Mouse (Mus musculus) adrenal gland, postnatal 25 days (tissue): ENCODE measurements around the gene Apol8. TPM values are rescaled to one million over a fixed set of nuclear protein-coding genes. Genes with fewer than 3 reads are reported as not detected.
"Not testable (repeated sequence)": the region's sequence is repeated elsewhere in the genome, so short reads cannot be mapped to it uniquely, and the experiment has no call there.

Experiments
- DNase-seq: peaks from one replicate; pipeline ENCODE4 v3.0.0; 2021; ENCODE audit warnings: mixed read lengths
- total RNA-seq: library from RNA; stranded (reverse); gene quantifications from 2 replicates; pipeline ENCODE4 v1.2.3, GENCODE M21; 2021

Apol8 gene
- total RNA-seq, 1 experiment from 2014 or later, result not detected

GRCm38 (mm10) chr15:77750461-77750860, 6.3 kb downstream of the Apol8 start:
- DNase-seq, result peak; percentile 55

DNA sequence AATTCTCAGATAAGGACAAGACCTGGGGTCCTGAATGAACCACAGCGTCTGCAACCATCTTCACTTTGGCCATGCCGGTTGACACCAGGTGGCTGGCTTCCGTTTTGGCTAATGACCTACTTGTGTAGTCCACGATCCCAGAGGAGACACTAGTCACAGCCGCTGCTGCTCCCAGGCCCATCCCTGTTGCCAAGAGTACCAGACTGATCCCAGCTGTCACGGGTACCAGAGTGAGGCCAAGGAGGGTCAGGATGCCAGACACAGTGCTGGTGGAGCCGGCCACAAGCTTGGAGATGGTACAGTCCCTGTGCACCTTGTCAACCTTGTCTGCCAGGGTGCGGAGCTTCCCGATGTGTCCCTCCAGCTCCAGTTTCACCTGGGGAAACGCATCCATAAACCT, 7.1 kb downstream of the Apol8 start:
- no peak for DNase-seq

GRCm38 (mm10) chr15:77748414-77748813, 8.4 kb downstream of the Apol8 start:
- no peak for DNase-seq

GRCm38 (mm10) chr15:77746326-77746725, 10.5 kb downstream of the Apol8 start:
- no peak for DNase-seq

GRCm38 (mm10) chr15:77745081-77745480, 11.7 kb downstream of the Apol8 start:
- DNase-seq, result no peak

- DNase-seq, result no peak
Measured at GRCm38 (mm10) chr15:77744632-77745031, 12.2 kb downstream of the Apol8 start.

DNA sequence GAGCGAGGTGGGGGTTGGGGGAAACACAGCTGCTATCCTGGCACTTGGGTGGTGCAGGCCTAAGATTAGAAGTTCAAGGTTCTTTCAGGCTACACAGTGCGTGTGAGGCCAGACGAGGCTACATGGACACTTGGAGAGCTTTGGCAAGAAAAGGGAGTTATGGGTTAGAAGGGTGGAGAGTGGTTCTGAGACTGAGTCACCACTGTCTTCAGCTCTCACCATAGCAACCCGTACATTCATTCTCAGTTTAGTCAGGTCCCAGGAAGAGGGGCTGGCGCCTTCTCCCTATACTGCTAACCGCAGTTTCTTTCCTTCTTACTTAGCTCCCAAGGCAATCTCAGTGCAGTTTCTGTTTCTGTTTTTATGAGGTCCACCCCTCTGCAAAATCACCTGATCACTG, 15.2 kb downstream of the Apol8 start:
- DNase-seq, result not testable (repeated sequence)

GRCm38 (mm10) chr15:77740511-77741297, 16.1 kb downstream of the Apol8 start:
- DNase-seq, result no peak

DNA sequence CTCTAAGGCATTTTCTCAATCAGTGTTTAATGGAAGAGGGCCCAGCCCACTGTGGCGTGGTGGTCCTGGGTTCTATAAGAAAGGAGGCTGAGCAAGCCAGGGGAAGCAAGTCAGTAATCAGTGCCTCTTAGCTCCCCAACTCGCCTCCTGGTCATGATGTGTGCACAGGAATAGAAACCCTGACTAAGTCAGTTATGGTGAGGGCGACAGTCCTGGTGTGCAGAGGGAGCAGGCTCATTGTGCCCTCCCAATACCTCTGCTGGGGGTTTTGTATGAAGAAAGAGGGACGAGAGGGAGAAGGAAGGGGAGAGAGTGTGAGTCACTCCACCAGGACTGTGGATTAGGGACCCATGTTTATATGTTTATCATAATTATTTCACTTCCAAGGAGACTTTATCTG, 22.9 kb downstream of the Apol8 start:
- not testable (repeated sequence) for DNase-seq

DNA sequence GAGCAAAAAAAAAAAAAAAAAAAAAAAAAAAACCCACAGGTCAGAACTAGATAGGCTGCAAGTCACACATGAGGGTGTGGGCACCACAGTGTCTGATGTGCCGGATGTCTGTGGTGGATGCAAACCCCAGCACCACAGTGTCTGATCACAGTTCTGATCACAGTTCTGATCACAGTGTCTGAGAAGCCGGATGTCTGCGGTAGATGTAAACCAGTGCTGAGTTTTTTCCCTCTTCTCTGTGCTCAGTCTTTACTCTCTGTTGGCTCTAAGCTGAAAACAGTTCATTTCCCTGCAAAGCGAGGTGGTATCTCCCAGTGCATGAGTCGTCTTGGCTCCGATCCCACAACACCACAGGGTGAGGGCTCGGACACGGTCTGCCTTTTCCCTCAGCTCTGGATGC, 23.4 kb downstream of the Apol8 start:
- DNase-seq, result peak; percentile 47

- not testable (repeated sequence) for DNase-seq
Measured at GRCm38 (mm10) chr15:77732851-77733250, 24.0 kb downstream of the Apol8 start.

DNA sequence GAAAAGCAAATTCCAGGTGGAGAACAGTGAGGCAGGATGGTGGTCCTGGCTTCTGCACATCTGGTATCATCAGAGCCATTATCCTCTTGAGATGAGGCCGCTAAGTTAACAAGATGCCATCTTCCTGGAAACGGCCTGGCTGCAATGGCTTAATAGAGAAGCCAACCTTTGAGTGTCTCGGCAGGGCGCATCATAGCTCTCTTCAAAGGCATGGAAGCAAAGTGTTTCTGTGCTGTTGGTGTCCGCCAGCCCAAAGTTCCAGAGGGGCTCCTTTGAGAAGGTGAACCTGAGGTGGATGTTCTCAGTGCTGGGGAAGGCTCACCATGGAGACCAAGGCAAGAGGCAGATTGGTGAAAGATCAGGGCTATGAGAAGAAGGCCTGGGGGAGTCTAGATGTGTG, 25.2 kb downstream of the Apol8 start:
- no peak for DNase-seq

DNA sequence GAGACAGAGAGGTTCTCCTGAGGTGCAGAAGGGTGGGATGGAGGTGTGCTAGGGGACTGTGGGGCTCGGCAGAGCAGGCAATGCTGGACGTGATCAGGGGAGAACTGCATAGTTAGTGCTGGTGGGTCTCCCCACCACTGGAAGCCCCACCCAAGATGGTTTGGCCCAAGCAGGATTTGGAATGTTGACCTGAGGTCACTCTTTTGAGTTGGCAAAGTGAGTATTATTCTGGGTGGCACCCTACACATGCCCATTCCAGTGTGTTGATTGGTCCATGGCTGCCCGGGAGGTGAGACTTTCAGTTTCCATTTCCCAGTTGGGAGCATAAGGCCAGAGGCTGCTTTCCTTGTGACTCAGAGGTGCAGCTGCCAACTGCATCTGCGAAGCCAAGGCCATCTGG, 28.1 kb downstream of the Apol8 start, which contains the start of gene Apol9b:
TSS of gene Apol9b (plus strand) at position 301 of the 400 bp plus-strand sequence.
- not testable (repeated sequence) for DNase-seq

- not testable (repeated sequence) for DNase-seq
Measured at GRCm38 (mm10) chr15:77727745-77728144, 29.1 kb downstream of the Apol8 start.

GRCm38 (mm10) chr15:77727139-77727538, 29.7 kb downstream of the Apol8 start:
- not testable (repeated sequence) for DNase-seq

- DNase-seq, result not testable (repeated sequence)
Measured at GRCm38 (mm10) chr15:77725393-77726020, 31.3 kb downstream of the Apol8 start.

DNA sequence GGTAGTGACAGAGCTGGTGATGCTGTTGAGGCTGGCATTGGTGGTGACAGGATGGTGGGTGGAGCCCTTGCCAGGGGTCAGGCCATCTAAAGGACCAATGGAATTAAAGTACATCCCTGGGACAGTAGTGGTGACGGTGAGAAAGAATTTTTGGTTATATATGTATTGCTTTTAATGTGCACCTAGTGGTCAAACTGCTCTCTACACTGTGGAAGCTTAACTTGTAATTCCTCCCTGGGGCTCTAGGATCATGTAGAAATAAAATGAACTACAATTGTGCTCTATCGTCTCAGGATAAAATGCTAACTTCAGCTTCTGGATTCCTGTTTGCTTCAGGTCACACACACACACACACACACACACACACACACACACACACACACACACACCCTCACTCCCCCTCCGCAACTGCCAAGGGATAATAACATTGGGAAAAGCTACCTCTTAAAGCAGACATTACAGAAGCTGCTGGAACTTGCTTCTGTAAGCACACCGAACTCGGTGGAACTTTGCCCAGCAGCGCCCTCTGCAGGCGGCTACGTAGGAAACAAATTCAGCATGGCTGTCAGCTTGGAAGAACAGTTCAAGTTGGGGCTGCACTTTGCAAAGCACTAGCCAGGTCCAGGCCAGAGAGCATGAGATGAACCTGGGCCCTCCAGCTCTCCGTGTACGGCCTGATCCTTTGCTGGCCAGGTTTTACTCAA, 32.4 kb downstream of the Apol8 start:
- not testable (repeated sequence) for DNase-seq

DNA sequence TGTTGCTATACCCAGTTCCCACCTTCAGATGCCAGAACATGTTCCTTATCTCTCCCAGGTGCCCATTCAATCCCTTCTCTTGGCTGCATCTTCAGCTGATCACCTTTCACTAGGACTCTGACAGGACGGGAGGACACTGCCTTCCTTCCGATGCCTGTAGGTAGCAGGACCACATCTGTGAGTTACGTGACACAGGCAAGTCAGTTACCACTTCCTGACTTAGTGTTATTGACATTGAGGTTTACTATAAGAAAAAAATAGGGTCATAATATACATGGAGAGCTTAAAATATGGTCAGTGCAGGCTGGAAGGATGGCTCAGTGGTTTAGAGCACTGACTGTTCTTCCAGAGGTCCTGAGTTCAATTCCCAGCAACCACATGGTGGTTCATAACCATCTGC, 35.3 kb downstream of the Apol8 start:
- DNase-seq, result not testable (repeated sequence)

DNA sequence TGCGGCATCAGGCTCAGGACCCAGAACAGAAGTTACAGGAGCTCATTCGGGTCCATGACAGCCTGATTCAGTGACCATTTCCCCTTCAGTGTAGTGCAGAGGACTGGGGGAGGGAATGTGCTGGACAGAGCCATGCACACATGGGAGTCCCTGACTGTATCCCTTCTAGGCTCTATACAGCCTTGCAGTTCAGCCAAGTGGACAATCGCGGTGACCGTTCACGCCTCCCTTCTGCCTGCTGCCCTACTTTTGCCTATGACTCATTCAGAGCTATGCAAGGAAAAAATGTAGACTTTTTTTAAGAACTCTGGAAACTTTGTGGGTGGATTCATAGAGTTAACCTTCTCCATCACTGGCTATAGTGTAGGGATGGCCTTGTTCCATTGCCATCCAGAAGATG, 38.6 kb downstream of the Apol8 start:
- DNase-seq, result not testable (repeated sequence)

- DNase-seq, result not testable (repeated sequence)
Measured at GRCm38 (mm10) chr15:77708936-77709335, 47.9 kb downstream of the Apol8 start.

DNA sequence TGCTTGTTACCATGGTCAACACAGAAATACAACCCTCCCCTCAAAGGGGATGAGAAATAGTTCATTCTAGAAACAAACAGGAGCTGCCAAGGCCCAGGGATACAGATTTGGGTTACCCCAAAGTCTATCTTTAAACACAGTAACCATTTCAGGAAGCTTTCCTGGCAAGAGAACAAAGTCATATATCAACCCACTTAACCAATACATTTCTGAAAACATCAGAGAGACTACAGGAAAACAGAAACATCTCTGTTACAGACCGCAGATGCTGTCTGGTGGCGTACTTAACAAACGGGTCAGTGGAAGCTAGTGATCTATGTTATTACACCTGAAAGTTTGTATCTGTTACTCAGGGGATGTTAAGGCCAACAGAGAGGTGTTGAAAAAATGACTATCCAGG, 51.5 kb downstream of the Apol8 start:
- not testable (repeated sequence) for DNase-seq

- DNase-seq, result not testable (repeated sequence)
Measured at GRCm38 (mm10) chr15:77698656-77699055, 58.1 kb downstream of the Apol8 start, which contains the start of gene Apol7e. Apol7e (plus strand) TSS chr15:77698857.
